Mouse (Mus musculus): ENCODE results near the gene Boc. TPM values are rescaled to one million over a fixed set of nuclear protein-coding genes. Genes with fewer than 3 reads are reported as not detected.

Gene Boc
- polyA plus RNA-seq, 1 experiment from 2014 or later: 0.57 TPM

GRCm38 (mm10) chr16:44532851-44533250 is 25.8 kb downstream of the Boc start:
- H3K36me3 ChIP-seq (ENCODE audit: control insufficient read depth, insufficient read depth): no peaks in the 10 kb centered on the region
- 62% methylated on average over 16 of the region's 16 CpGs for WGBS (ENCODE audit: insufficient replicate concordance)
- no peak overlapping the region for H3K4me3 ChIP-seq (ENCODE audit: low read depth, low read length)
- H3K4me2 ChIP-seq (ENCODE audit: low read depth, low read length): no peak overlapping the region
- H3K27ac ChIP-seq (ENCODE audit: low read length): no peak overlapping the region
- no peaks in the 10 kb centered on the region for H3K9me3 ChIP-seq (replicated peaks; ENCODE audit: control insufficient read depth, low read length)
- H3K27me3 ChIP-seq (ENCODE audit: control insufficient read depth, insufficient read depth, low read depth, low read length): no peaks in the 10 kb centered on the region
- no peak for ATAC-seq (ENCODE audit: low read depth)
- H3K4me1 ChIP-seq (ENCODE audit: control insufficient read depth, low read depth, low read length): no peaks in the 10 kb centered on the region
- H3K9ac ChIP-seq (ENCODE audit: low read depth, low read length): no peak overlapping the region

GRCm38 (mm10) chr16:44531239-44531797 is 27.4 kb downstream of the Boc start:
- Histone ChIP-seq H3K27ac (ENCODE audit: low read length) (no peak overlapping the region), H3K9ac (ENCODE audit: low read depth, low read length) (no peak overlapping the region), H3K4me3 (ENCODE audit: low read depth, low read length) (no peak overlapping the region), H3K36me3 (ENCODE audit: control insufficient read depth, insufficient read depth) (no peaks in the 10 kb centered on the region), H3K9me3 (replicated peaks; ENCODE audit: control insufficient read depth, low read length) (no peaks in the 10 kb centered on the region), H3K27me3 (ENCODE audit: control insufficient read depth, insufficient read depth, low read depth, low read length) (no peaks in the 10 kb centered on the region), H3K4me1 (ENCODE audit: control insufficient read depth, low read depth, low read length) (no peaks in the 10 kb centered on the region), H3K4me2 (ENCODE audit: low read depth, low read length) (no peak overlapping the region)
- WGBS (ENCODE audit: insufficient replicate concordance): 57% methylated on average over 12 of the region's 12 CpGs
- ATAC-seq (ENCODE audit: low read depth): no peak

GRCm38 (mm10) chr16:44530829-44531228 is 27.9 kb downstream of the Boc start:
- no peak overlapping the region for H3K27ac ChIP-seq (ENCODE audit: low read length)
- ATAC-seq (ENCODE audit: low read depth): no peak
- no peak overlapping the region for H3K9ac ChIP-seq (ENCODE audit: low read depth, low read length)
- H3K4me3 ChIP-seq (ENCODE audit: low read depth, low read length): no peak overlapping the region
- H3K9me3 ChIP-seq (replicated peaks; ENCODE audit: control insufficient read depth, low read length): no peaks in the 10 kb centered on the region
- no peaks in the 10 kb centered on the region for H3K36me3 ChIP-seq (ENCODE audit: control insufficient read depth, insufficient read depth)
- H3K4me1 ChIP-seq (ENCODE audit: control insufficient read depth, low read depth, low read length): no peaks in the 10 kb centered on the region
- no peaks in the 10 kb centered on the region for H3K27me3 ChIP-seq (ENCODE audit: control insufficient read depth, insufficient read depth, low read depth, low read length)
- no peak overlapping the region for H3K4me2 ChIP-seq (ENCODE audit: low read depth, low read length)
- 10% methylated on average over 7 of the region's 7 CpGs for WGBS (ENCODE audit: insufficient replicate concordance)

- no peak overlapping the region for H3K4me3 ChIP-seq (ENCODE audit: low read depth, low read length)
- H3K27me3 ChIP-seq (ENCODE audit: control insufficient read depth, insufficient read depth, low read depth, low read length): no peaks in the 10 kb centered on the region
- H3K27ac ChIP-seq (ENCODE audit: low read length): no peak overlapping the region
- no peaks in the 10 kb centered on the region for H3K36me3 ChIP-seq (ENCODE audit: control insufficient read depth, insufficient read depth)
- WGBS (ENCODE audit: insufficient replicate concordance): 43% methylated on average over 9 of the region's 9 CpGs
- no peak overlapping the region for H3K4me2 ChIP-seq (ENCODE audit: low read depth, low read length)
- H3K9ac ChIP-seq (ENCODE audit: low read depth, low read length): no peak overlapping the region
- no peak for ATAC-seq (ENCODE audit: low read depth)
- H3K9me3 ChIP-seq (replicated peaks; ENCODE audit: control insufficient read depth, low read length): no peaks in the 10 kb centered on the region
- no peaks in the 10 kb centered on the region for H3K4me1 ChIP-seq (ENCODE audit: control insufficient read depth, low read depth, low read length)
Measured at GRCm38 (mm10) chr16:44530191-44530590, 28.5 kb downstream of the Boc start.

- no peak for ATAC-seq (ENCODE audit: low read depth)
- H3K4me3 ChIP-seq (ENCODE audit: low read depth, low read length): no peak overlapping the region
- no peaks in the 10 kb centered on the region for H3K4me1 ChIP-seq (ENCODE audit: control insufficient read depth, low read depth, low read length)
- 60% methylated on average over 8 of the region's 8 CpGs for WGBS (ENCODE audit: insufficient replicate concordance)
- no peak overlapping the region for H3K9ac ChIP-seq (ENCODE audit: low read depth, low read length)
- no peaks in the 10 kb centered on the region for H3K27me3 ChIP-seq (ENCODE audit: control insufficient read depth, insufficient read depth, low read depth, low read length)
- H3K36me3 ChIP-seq (ENCODE audit: control insufficient read depth, insufficient read depth): no peaks in the 10 kb centered on the region
- no peaks in the 10 kb centered on the region for H3K9me3 ChIP-seq (replicated peaks; ENCODE audit: control insufficient read depth, low read length)
- H3K27ac ChIP-seq (ENCODE audit: low read length): no peak overlapping the region
- H3K4me2 ChIP-seq (ENCODE audit: low read depth, low read length): no peak overlapping the region
Measured at GRCm38 (mm10) chr16:44529691-44530090, 29.0 kb downstream of the Boc start.

- H3K27me3 ChIP-seq (ENCODE audit: control insufficient read depth, insufficient read depth, low read depth, low read length): no peaks in the 10 kb centered on the region
- no peak overlapping the region for H3K27ac ChIP-seq (ENCODE audit: low read length)
- no peak overlapping the region for H3K9ac ChIP-seq (ENCODE audit: low read depth, low read length)
- H3K36me3 ChIP-seq (ENCODE audit: control insufficient read depth, insufficient read depth): no peaks in the 10 kb centered on the region
- no peak overlapping the region for H3K4me2 ChIP-seq (ENCODE audit: low read depth, low read length)
- ATAC-seq (ENCODE audit: low read depth): no peak
- no peaks in the 10 kb centered on the region for H3K9me3 ChIP-seq (replicated peaks; ENCODE audit: control insufficient read depth, low read length)
- H3K4me3 ChIP-seq (ENCODE audit: low read depth, low read length): no peak overlapping the region
- H3K4me1 ChIP-seq (ENCODE audit: control insufficient read depth, low read depth, low read length): no peaks in the 10 kb centered on the region
- 73% methylated on average over 7 of the region's 7 CpGs for WGBS (ENCODE audit: insufficient replicate concordance)
Measured at GRCm38 (mm10) chr16:44528955-44529354, 29.7 kb downstream of the Boc start.

GRCm38 (mm10) chr16:44527218-44527905 is 31.3 kb downstream of the Boc start:
- Histone ChIP-seq H3K9me3 (replicated peaks; ENCODE audit: control insufficient read depth, low read length) (no peaks in the 10 kb centered on the region), H3K9ac (ENCODE audit: low read depth, low read length) (no peak overlapping the region), H3K4me2 (ENCODE audit: low read depth, low read length) (no peak overlapping the region), H3K4me3 (ENCODE audit: low read depth, low read length) (no peak overlapping the region), H3K4me1 (ENCODE audit: control insufficient read depth, low read depth, low read length) (no peaks in the 10 kb centered on the region), H3K27me3 (ENCODE audit: control insufficient read depth, insufficient read depth, low read depth, low read length) (no peaks in the 10 kb centered on the region), H3K27ac (ENCODE audit: low read length) (no peak overlapping the region), H3K36me3 (ENCODE audit: control insufficient read depth, insufficient read depth) (no peaks in the 10 kb centered on the region)
- ATAC-seq (ENCODE audit: low read depth): no peak
- 57% methylated on average over 11 of the region's 11 CpGs for WGBS (ENCODE audit: insufficient replicate concordance)

- Histone ChIP-seq H3K9me3 (replicated peaks; ENCODE audit: control insufficient read depth, low read length) (no peaks in the 10 kb centered on the region), H3K4me1 (ENCODE audit: control insufficient read depth, low read depth, low read length) (no peaks in the 10 kb centered on the region), H3K4me3 (ENCODE audit: low read depth, low read length) (no peak overlapping the region), H3K4me2 (ENCODE audit: low read depth, low read length) (no peak overlapping the region), H3K36me3 (ENCODE audit: control insufficient read depth, insufficient read depth) (no peaks in the 10 kb centered on the region), H3K27ac (ENCODE audit: low read length) (no peak overlapping the region), H3K9ac (ENCODE audit: low read depth, low read length) (no peak overlapping the region), H3K27me3 (ENCODE audit: control insufficient read depth, insufficient read depth, low read depth, low read length) (no peaks in the 10 kb centered on the region)
- no peak for ATAC-seq (ENCODE audit: low read depth)
- WGBS (ENCODE audit: insufficient replicate concordance): 55% methylated on average over 12 of the region's 12 CpGs
Measured at GRCm38 (mm10) chr16:44526689-44527088, 32.0 kb downstream of the Boc start.

GRCm38 (mm10) chr16:44526044-44526443 is 32.7 kb downstream of the Boc start:
- ATAC-seq (ENCODE audit: low read depth): no peak
- Histone ChIP-seq H3K36me3 (ENCODE audit: control insufficient read depth, insufficient read depth) (no peaks in the 10 kb centered on the region), H3K27me3 (ENCODE audit: control insufficient read depth, insufficient read depth, low read depth, low read length) (no peaks in the 10 kb centered on the region), H3K4me2 (ENCODE audit: low read depth, low read length) (no peak overlapping the region), H3K4me1 (ENCODE audit: control insufficient read depth, low read depth, low read length) (no peaks in the 10 kb centered on the region), H3K27ac (ENCODE audit: low read length) (no peak overlapping the region), H3K9ac (ENCODE audit: low read depth, low read length) (no peak overlapping the region), H3K9me3 (replicated peaks; ENCODE audit: control insufficient read depth, low read length) (no peaks in the 10 kb centered on the region), H3K4me3 (ENCODE audit: low read depth, low read length) (no peak overlapping the region)
- 67% methylated on average over 1 of the region's 1 CpGs for WGBS (ENCODE audit: insufficient replicate concordance)

All from liver, embryonic 16.5 days (tissue).